Mouse (Mus musculus) mature B cell (primary cell): ENCODE results near the gene Pgf.

Source experiments
- in situ Hi-C: fragments of 300-500 bp; cut with MboI; formaldehyde crosslinking; loops from 2 replicates; pipeline ENCODE4 v1.14.3; 2019

Gene Pgf

DNA sequence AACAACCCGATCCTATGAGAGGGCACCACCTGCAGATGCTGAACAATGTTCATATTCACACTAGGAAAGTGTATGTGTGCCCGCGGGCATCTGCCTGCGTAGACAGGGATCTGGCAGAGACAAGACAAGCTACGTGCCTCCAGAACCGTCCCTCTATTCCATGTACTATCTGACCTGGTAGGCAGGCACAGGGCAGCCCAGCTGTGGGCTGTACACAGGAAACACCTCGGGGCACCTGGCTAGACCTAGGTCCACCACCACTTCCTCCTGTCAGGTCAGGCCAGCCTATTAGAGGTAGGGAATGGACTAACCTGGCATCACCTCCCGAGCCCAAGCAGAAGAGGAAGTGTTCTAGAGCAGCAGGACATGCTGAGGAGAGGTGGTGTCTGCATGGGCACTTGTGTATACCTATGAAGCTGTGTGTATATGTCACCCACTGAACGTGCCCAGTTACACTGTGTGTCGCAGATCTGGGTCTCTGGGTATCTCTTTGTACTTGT lies at the start of gene Pgf:
Pgf (minus strand) TSS at position 51 of the 500 bp plus-strand sequence.
- in situ Hi-C loops: loop anchor here (10.0 kb wide), 1 partner anchor 127 kb away; no protein-coding TSS in a partner anchor

DNA sequence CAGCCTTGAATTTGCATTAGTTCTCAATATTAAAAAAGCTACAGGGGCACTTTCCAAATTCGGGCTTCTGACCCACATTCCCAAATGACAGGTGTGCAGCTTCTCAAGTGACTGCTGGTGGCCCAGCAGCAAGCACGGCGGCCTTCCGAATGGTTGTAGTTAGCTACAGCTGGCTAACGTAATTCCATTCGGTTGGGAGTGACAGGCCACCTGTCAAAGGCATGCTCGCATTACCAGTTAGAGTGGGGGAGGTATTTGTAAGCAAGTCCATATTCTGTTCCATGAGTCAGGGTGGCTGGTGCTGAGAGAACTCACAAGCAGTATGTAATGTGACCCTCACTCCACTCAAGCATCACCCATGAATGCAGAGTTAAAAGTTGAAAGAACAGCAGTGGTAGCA lies 49.6 kb upstream of the Pgf start:
- in situ Hi-C loops: no loop called here

DNA sequence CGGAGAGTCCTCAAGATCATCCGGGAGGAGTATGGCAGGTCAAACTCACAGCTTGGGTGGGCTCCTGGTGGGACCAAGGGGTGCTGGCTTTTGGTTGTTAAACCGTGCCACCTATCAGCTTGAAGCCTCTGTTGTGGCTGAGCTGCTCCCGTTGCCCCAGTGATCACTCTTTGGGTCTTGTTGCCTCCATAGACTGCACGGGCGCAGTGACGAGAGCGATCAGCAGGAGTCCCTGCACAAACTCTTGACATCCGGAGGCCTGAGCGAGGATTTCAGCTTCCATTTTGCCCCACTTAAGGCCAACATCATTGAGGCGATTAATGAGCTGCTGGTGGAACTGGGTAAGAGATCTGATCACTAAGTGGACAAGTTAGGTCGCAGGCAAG lies 42.3 kb upstream of the Pgf start:
- in situ Hi-C loops: no loop called here

DNA sequence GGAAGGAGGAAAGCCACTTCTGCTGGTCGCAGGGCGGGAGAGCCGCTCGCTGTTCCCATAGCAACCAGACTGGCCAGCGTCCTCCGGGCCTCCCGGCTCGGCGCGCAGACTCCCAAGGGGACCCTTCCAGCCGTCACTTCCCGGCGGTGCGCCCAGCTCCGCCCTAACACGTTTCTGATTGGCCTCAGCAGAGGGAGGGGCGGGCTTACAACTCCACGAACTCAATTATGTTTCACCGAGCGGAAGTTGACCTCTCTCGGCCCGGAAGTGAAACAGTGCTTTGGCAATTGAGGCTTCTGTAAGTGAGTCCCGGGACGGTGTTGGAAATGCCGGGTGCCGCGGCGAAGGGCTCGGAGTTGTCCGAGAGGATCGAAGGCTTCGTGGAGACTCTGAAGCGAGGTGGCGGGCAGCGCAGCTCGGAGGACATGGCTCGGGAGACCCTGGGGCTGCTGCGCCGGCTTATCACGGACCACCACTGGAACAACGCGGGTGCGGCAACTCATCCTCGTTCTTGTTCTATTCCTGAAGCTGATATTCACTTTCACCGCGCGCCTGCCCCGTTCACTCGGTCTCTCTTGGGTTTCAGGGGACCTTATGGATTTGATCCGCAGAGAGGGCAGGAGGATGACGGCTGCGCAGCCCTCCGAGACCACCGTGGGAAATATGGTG lies 41.8 kb upstream of the Pgf start, which contains the start of gene Eif2b2:
Eif2b2 (plus strand) TSS at position 246 of the 669 bp plus-strand sequence.
- in situ Hi-C loops: no loop called here

DNA sequence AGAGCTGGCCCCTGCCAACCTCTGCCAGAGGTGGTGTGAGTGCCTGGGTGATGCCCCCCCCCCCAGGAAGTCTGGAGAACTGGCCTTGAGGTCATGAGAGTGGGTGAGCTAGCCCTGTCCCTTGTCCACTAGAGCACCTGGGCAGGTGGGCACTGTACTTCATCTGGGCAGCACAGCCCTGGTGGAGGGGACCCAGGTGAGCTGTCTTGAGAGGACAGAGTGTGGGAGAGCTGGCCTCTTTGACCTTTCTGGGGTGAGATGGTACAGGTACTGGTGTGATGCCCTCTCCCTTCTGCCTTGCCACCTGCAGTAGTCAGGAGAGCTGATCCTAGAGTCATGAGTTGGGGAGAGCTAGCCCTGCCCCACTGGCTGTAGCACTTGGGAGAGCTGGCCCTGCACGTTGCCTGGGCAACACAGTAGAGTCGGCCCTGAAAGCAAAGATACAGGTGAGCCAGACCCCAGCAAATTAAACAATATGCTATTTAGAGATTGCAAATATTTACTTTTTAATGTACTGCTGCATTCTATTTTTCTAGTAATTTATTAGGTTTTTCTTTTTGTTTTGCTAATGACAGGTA lies 40.2 kb upstream of the Pgf start:
- in situ Hi-C loops: no loop called here

DNA sequence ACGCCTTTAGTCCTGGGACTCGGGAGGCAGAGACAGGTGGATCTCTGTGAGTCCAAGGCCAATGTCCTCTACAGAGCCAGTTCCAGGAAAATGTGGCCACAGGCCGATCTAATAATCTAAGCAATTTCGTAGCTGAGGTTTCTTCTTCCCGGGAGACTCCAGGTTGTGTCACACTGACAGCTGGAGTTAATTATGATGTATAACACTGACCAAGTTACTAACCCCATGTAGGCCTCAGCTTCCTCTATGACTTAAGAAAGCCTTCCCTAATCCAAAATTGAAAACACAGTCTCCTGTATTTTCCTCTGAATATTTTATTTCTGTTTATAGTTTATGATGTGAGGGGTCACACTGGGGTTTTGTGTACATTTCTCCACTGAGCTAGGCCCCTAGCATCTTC lies 37.4 kb upstream of the Pgf start:
- in situ Hi-C loops: no loop called here

DNA sequence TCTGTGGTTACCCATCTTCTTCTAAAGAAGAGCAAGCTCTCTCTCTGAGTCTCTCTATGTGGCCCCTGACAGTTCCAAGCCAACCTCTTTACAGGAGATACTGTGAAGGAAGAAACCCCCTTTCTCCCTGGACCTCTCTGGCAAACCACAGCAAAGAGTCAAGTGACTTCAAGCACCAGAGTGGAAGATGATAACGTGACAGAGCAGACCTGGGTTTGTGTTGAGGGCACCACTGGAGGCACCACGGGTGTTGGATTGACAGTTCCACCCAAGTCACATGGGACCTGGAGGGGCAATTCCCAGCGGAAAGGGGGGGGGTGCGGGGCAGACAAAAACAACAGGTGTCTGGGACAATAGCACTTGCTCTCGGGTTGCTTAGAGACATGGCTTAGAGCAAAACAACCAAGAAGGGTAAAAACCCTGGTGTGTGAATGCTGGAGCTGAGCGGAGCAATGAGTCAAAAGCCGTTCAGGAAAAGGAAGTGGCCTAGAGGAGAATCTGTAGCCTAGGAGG lies 31.2 kb upstream of the Pgf start:
- in situ Hi-C loops: no loop called here

DNA sequence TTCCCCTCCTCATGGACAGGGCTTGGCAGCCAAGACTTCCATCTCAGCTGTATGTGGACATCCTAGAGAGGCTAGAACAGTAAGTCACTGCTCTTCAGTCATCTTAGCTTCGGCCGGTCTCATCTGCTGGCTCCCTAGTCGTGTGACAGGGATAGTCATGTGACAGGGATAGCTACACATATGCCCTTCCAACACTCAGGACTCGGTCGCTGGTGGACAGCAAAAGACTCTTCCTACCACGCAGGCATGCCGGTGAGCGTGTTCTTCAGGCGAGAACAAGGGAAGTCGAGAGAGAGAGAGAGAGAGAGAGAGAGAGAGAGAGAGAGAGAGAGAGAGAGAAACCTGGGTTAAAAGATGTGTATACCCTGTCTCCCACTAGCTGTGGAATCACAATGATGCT lies 27.8 kb upstream of the Pgf start:
- in situ Hi-C loops: no loop called here

DNA sequence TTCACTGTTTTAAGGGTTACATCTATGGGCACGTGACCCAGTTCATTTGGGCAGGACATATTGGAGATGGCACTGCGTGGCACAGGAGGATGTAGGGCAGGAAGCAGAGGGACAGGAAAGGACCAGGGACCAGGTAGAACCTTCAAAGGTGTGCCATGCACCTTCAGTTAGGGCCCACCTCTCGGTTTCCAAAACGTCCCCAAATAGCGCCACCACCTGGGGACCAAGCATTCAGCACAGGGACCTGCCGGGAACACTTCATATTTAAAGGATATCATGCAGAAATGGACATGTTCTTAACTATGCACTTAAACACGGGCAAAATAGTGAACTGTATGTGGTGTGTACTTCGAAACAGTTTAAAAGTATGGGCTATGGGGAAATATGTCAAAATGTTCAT lies 26.5 kb upstream of the Pgf start:
- in situ Hi-C loops: no loop called here

DNA sequence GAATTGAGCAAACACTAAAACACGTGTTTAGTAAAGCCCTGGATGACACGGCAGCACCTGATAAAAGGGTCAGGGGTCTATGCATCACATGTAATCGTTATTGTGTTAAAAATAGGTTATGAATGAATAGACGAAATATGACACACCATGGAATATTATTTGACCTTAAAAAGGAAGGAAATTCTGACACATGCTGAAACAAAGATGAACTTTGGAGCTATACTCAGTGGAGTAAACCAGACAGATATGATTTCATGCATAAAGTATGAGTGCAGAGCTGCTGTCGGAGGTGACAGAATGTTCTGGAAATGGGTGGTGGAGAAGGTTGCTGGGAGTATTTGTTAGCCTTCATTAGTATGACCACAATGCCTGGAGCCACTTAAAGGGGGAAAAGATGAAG lies 26.1 kb upstream of the Pgf start:
- in situ Hi-C loops: no loop called here

DNA sequence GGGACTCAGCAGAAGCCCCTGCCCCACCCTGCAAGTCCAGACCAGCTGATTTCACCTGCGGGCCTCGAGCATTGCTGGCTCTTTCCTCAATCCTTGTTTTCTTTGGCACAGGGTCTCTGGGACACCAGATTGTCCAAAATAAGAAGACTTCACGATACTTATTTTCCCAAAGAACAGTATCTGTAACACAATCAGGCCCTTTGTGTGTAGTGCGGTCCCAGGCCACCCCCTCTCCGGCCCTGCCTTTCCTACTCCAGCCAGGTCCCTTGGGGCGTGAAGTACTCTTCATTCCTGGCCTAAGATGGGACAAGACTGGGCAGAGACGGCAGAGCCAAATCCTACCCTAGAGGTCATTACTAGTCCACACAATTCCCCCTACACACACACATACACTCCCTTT lies 24.6 kb upstream of the Pgf start:
- in situ Hi-C loops: no loop called here

DNA sequence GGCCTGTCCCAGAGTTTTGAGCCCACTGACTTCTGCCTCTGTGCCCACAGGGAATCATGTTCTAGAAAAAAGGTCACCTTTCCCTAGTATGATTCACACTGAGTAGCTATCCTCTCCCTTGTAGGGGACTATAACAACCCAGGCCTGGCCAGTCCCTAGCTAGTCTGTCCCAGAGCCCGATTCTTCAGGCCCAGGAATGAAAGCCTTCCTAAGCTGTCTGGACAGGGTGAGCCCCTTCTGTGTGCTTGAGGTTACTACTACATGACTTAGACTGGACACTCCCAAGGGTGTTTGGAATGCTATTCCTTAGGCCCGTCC lies 24.2 kb upstream of the Pgf start:
- in situ Hi-C loops: no loop called here

DNA sequence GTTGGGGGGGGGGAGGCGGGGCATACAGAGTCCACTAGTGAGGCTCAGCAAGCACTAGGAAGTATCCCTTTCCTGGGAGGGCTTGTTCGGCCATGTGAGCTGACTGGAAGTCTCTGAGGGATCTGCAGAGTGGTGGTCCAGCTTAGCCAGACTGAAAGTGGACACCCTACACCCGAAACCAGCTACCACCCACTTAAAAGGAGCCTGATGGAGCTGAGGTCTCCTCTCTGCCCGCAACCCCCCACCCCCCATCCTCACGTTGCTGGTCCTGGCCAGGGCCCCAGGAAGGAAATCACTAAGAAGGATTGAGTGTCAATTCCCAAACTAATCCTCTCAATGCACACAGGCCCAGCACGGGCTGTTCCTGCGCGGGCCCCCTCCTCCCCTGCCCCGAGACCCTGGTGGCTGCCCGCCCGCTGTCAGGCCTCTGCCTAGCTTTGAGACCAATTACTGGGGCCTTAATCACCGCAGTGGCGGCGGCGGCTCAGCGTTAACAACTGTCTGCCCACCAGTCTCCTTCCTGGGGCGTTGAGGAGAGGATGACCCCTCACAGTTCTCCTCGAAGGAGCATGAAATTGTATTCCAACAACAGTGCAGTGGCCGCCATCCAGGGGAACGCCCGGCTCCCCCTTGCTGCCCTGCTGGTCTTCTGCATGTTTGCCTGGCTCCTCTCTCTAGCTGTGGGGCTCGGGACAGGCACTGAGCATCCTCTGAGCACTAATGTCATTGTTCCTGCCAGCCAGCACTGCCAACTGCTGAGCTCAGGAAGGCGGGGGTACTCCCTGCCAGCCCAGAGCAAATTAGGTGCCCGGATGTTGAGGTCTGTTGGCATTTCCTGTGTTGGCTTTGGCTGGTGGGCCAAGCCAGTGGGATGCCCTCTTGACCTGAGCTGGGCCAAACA lies 23.6 kb upstream of the Pgf start:
- in situ Hi-C loops: no loop called here

DNA sequence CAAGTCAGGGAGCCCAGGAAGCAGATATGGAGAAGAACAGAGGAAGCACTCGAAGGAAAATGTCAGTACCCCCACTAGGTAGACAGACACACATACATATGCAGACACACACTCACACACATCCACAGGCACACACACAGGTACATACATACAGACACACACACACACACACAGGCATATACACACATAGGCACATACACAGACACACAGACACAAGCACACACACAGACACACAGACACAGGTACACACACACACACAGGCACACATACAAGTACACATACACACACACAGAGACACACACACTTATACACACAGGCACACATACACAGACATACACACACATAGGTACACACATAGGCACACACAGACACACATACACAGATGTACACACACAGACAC lies 22.4 kb upstream of the Pgf start:
- in situ Hi-C loops: no loop called here

DNA sequence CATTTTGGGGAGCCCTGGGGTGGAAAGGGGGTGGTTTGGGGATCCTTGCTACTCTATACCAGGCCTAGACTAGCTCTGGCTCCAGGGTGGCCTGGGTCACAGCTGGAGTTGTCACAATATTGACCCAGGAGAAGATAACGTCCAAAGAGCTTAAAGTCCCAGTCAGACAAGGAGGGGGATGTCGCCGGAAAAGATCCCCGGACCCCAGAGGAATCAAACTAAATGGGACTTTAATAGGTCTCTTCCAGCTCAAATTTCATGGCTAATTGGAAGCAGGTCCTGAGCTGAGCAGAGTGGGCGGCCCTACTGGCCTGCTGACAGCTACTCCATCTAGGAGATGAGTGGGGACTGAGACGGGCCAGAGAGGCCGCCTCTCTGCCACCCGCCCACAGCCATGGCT lies 20.3 kb upstream of the Pgf start:
- in situ Hi-C loops: no loop called here

DNA sequence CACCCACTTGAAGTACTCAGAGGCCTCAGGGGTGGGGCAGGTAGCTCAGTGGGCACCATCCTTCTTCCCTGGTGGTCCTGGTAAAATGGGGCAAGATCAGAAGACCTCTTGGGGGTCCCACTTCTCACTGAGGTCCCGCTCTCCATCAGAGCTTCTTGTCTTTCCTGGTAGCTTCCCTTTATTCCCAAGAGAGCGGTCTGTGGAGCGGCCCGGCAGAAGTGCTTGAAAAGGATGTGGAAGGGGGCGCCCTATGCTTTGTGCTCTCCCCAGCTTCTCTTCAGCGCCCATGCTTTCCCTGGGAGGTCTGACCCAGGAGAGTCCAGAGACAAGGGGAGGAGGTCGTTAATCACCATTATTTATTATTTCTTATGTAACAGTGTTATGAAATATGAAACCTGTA lies 19.8 kb upstream of the Pgf start:
- in situ Hi-C loops: no loop called here

DNA sequence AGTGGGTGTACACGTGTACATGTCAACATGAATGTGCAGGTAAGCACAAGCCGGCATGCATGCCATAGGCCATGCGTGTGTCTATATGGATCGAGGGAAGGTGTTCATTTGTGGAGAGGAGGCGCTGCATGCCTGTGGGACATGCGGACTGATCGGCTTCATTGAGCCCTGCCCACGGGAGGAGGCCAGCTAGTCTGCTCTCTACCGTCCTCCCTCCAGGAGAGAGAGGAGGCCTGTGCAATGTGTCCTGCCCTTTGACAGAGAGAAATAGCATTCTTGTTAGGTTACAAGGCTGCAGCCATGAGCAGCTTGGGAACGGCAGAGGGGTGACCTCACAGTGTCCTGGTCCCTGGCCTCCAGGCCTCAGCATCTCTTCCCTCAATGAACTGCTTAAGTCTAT lies 18.6 kb upstream of the Pgf start:
- in situ Hi-C loops: no loop called here

DNA sequence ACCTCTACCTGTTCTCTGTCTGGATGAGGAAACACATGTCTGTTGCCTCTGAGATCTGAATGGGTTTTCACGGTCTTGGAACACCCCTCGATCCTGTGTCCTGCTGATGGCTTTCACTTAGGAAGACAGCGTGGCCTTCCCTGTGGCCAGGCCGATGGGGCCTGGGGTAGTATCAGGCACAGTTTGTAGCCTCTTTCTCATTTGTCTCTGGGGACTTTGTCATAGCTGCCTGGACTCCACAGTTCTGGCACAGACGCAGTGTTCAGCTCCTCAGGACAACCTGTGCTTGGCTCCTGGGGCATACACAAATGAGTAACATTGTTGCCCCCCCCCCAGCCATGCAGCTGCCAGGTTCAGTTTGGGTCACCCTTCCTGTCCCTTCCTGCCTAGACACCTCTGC lies 17.5 kb upstream of the Pgf start:
- in situ Hi-C loops: no loop called here

DNA sequence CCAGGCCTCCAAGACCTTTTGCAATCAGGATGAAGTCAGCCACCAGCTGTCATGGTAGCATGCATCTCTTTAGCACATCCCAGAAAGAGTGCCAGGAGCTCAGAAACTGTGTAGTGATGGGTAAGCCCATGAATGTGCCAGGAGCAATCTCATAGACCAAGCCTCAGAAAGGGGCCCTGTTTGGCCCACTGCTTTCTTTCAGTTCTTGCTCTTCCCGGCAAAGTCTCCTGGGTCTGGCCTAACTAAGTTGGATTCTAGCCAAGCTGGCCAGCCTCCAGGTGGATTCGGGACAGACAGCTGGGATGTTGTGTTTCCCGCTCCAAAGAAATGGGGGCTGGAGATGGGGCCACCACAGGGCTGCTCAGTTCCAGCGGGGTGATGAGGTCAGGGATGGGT lies 17.0 kb upstream of the Pgf start:
- in situ Hi-C loops: no loop called here

DNA sequence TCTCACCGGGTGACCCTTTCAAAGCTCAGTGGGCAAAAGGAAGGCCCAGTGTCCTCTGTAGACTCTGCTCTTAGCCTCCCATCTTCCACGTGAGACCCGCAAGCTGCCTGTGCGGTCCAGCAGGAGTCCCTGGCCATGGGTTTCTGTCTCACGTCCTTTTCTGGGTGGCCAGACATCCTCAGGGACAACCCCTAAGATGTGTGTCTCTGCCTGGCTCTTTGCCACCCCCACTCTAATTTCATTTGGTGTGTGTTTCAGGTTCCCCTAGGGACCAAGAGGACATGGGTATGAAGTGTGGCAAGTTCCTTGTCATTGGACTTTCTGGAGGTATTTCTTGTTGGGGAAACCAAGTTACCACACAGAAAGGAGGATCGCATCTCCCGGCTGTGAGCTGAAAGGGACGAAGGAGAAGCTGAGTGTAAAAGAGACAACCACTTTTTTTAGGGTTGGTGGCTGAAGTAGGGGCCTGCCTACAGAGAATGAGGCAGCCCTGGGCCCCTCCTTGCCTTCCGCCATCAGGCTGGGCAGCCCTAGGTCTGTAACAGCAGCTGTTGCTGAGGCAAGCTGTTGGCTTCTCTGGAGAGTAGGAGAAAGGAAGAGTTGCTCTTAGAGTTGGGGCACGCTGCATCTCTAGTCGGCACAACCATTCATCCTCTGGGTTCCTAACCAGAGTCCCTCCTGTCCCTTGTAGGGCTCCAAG lies 16.5 kb upstream of the Pgf start:
- in situ Hi-C loops: no loop called here

DNA sequence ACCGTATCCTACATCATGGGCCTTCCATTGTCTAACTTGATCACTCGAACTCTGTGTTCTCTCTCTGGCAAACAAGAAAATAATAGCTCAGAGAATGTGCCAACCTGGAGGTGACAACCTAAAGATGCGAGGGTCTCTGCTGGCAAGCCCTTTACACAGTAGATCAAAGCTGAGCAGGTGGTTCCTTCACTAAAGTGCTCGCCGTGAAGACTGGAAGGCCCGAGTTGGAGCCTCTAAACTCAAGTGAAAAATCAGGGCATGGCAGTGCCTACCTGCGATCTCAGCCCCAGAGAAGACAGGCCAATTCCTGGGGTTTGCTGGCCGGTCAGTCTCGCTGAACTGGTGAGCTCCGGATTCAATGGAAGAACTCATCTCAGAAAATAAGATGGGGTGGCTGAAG lies 15.6 kb upstream of the Pgf start:
- in situ Hi-C loops: no loop called here

DNA sequence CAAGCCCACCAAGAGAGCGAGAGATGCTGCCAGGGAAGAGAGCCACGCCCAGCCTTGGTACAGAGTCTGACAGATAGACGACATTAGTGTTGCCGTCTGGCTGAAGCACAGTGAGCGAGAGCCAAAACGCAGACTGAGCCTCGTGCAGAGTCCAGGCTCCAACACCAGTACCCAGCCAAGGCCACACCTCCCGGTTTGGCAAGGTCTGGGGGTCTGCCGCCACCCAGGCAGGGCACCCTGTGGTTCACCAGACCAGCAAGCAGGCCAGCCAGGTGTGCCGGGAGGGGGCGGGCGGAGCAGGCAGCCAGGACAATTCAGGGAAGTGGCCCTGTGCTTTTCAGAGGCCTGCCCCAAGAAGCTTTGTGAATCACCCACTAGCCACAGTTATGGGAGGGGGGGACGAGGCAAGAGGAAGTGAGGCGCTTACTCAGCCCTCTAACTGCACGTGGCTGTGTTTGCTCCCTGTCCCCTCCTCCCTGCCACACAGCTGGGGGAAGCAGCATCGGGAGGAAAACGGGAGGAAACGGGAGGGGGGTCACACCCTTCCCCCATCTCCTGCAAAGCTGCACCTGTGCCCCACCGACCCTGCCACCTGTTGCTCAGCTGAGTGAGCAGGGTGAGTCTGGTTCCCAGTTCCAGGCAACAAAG lies 15.0 kb upstream of the Pgf start:
- in situ Hi-C loops: no loop called here
